Comparison of ENCODE assay signal across 27 mouse cellular contexts in the genomic region with DNA sequence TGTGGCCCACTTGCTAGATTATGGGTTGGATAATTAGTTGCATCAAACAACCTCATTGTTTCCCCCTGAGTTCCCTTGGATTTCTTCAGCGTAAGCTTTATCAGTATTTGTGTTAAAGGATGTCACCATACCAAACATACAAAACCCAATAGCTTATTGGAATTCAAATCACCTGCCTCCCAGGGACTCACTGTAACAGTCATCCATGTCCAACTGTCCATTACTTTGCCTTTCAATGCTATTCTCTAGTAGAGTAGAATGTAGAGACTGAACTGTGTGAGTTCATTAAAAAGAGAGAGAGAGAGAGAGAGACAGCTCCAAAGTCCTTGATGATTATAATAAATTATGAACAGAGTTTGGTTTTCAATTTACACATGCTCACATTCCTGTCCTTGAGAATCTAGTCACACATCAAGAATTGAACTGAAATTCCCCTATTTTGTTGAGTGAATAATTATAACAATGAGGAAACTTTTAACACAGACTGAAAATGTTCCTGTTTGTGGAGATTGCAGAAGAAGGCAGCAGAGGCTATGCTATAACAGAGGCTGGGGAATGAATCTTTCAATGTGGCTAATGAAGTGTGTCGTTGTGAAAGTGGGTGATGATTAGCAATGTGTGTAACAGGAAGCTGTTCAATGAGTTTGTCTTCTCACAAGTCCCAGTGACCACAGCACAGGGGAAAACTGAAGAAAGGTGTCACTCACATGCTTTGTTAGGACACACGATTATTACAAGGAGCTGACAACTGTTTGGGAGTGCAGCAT.
"Had no signal": no experiment of that assay in that cellular context is flagged by ENCODE, and none has a peak within 500 bp of the region (broad histone marks: within the 10 kb centered on the region; RNA-seq: fewer than 3 reads in every experiment).

No protein-coding gene starts in this region.

- DNase-seq: gastrocnemius, postnatal 14 days; gastrocnemius, postnatal 36 days; heart, adult 11 months; heart, adult 2 months; heart, postnatal 14 days; heart, postnatal 36 days; kidney, adult 11 months; kidney, adult 2 months; kidney, adult 9 months; kidney, postnatal 14 days; kidney, postnatal 36 days; layer of hippocampus, adult 9-11 months; layer of hippocampus, postnatal 36 days; left cerebral cortex, postnatal 4 days had no signal

- H3K27ac ChIP-seq: heart, adult 2 months; heart, embryonic 13.5 days; heart, embryonic 15.5 days; hindbrain, embryonic 13.5 days; hindbrain, embryonic 15.5 days; hindbrain, postnatal 0 days; kidney, embryonic 15.5 days; kidney, postnatal 0 days; limb, embryonic 13.5 days; limb, embryonic 15.5 days; liver, embryonic 12.5 days; liver, embryonic 14.5 days had no signal

- H3K27me3 ChIP-seq: heart, embryonic 13.5 days; heart, embryonic 15.5 days; hindbrain, embryonic 13.5 days; hindbrain, embryonic 15.5 days; kidney, embryonic 15.5 days; limb, embryonic 13.5 days; limb, embryonic 15.5 days; liver, embryonic 12.5 days had no signal

- H3K36me3 ChIP-seq: heart, embryonic 13.5 days; heart, embryonic 15.5 days; hindbrain, embryonic 13.5 days; hindbrain, embryonic 15.5 days; kidney, embryonic 15.5 days; limb, embryonic 13.5 days; limb, embryonic 15.5 days; liver, embryonic 12.5 days had no signal

- H3K4me3 ChIP-seq: heart, adult 2 months; heart, embryonic 13.5 days; heart, embryonic 15.5 days; hindbrain, embryonic 13.5 days; hindbrain, embryonic 15.5 days; kidney, embryonic 15.5 days; limb, embryonic 13.5 days; limb, embryonic 15.5 days; liver, embryonic 12.5 days had no signal

- ATAC-seq: hindbrain, postnatal 0 days; intestine, embryonic 16.5 days; liver, embryonic 12.5 days had no signal

- H3K9ac ChIP-seq: heart, embryonic 13.5 days; heart, embryonic 15.5 days; hindbrain, embryonic 13.5 days; hindbrain, embryonic 15.5 days; kidney, embryonic 15.5 days; limb, embryonic 13.5 days; limb, embryonic 15.5 days; liver, embryonic 12.5 days; liver, embryonic 14.5 days had no signal

- H3K4me2 ChIP-seq: heart, embryonic 11.5 days; heart, embryonic 13.5 days; heart, embryonic 15.5 days; hindbrain, embryonic 13.5 days; hindbrain, embryonic 15.5 days; kidney, embryonic 15.5 days; limb, embryonic 13.5 days; limb, embryonic 15.5 days; liver, embryonic 12.5 days had no signal

- H3K9me3 ChIP-seq: heart, embryonic 13.5 days; heart, embryonic 15.5 days; hindbrain, embryonic 13.5 days; hindbrain, embryonic 15.5 days; kidney, embryonic 15.5 days; limb, embryonic 13.5 days; limb, embryonic 15.5 days; liver, embryonic 12.5 days had no signal

- H3K4me1 ChIP-seq: heart, embryonic 13.5 days; heart, embryonic 15.5 days; hindbrain, embryonic 13.5 days; kidney, embryonic 15.5 days; limb, embryonic 13.5 days; limb, embryonic 15.5 days; liver, embryonic 12.5 days had no signal
